Mouse (Mus musculus) testis, adult 2 months (tissue): ENCODE results near the gene Slc2a1. TPM values are rescaled to one million over a fixed set of nuclear protein-coding genes. Genes with fewer than 3 reads are reported as not detected.

Experiments
- H3K27ac ChIP-seq: fragments of 200-500 bp; 2 replicates; pipeline ENCODE4 v1.5.1; 2012; ENCODE audit warnings: low read depth, low read length; ENCODE audit not compliant: control insufficient read depth, insufficient read depth
- H3K27me3 ChIP-seq: fragments of 200-500 bp; 2 replicates; pipeline ENCODE4 v1.6.1; 2012; ENCODE audit warnings: mild to moderate bottlenecking, low read length, moderate library complexity; ENCODE audit not compliant: control insufficient read depth, insufficient read depth
- H3K36me3 ChIP-seq: fragments of 200-500 bp; 2 replicates; pipeline ENCODE4 v1.6.1; 2012; ENCODE audit warnings: mild to moderate bottlenecking, low read length; ENCODE audit not compliant: control insufficient read depth, insufficient read depth
- H3K4me1 ChIP-seq: fragments of 200-500 bp; 2 replicates; pipeline ENCODE4 v1.6.1; 2012; ENCODE audit warnings: low read length; ENCODE audit not compliant: control insufficient read depth, insufficient read depth
- H3K4me3 ChIP-seq: fragments of 200-500 bp; 2 replicates; pipeline ENCODE4 v1.5.1; 2012; ENCODE audit warnings: low read depth, mild to moderate bottlenecking, low read length, moderate library complexity, mixed read lengths; ENCODE audit not compliant: control insufficient read depth
- CTCF ChIP-seq: fragments of 200-500 bp; IDR thresholded peaks from 2 replicates; pipeline ENCODE4 v1.5.1; 2012; ENCODE audit warnings: low read depth, mild to moderate bottlenecking, inconsistent platforms, low read length, moderate library complexity; ENCODE audit not compliant: control insufficient read depth, insufficient read depth, insufficient replicate concordance
- POLR2A ChIP-seq: fragments of 200-500 bp; IDR thresholded peaks from 2 replicates; pipeline ENCODE4 v1.6.1; 2012; ENCODE audit warnings: low read depth, mild to moderate bottlenecking, inconsistent platforms, low read length, moderate library complexity; ENCODE audit not compliant: control insufficient read depth
- polyA plus RNA-seq: library from polyadenylated mRNA; depleted of rRNA; stranded (reverse); fragments of >200 nt; gene quantifications from 2 replicates; pipeline ENCODE4 v1.2.3, GENCODE M21; 2012

The Slc2a1 gene
- polyA plus RNA-seq, 1 experiment = 7.1 TPM

- Histone ChIP-seq H3K4me1 (peaks cover 2% of the 10 kb centered on the region), H3K36me3 (no peaks in the 10 kb centered on the region), H3K27me3 (no peaks in the 10 kb centered on the region), H3K27ac (no peak overlapping the region), H3K4me3 (no peak overlapping the region)
- TF ChIP-seq CTCF (no peak), POLR2A (no peak)
These were observed 36.1 kb upstream of the Slc2a1 start for GRCm38 (mm10) chr4:119072363-119072940.

GRCm38 (mm10) chr4:119072941-119073451 lies 35.5 kb upstream of the Slc2a1 start:
- Histone ChIP-seq H3K4me3 (no peak overlapping the region), H3K36me3 (no peaks in the 10 kb centered on the region), H3K27ac (no peak overlapping the region), H3K4me1 (peaks cover 2% of the 10 kb centered on the region), H3K27me3 (no peaks in the 10 kb centered on the region)
- no peak for TF ChIP-seq POLR2A
- TF ChIP-seq CTCF = no peak

GRCm38 (mm10) chr4:119073626-119074025 lies 34.9 kb upstream of the Slc2a1 start:
- H3K4me3 ChIP-seq = no peak overlapping the region
- H3K4me1 ChIP-seq = peaks cover 2% of the 10 kb centered on the region
- no peaks in the 10 kb centered on the region for H3K27me3 ChIP-seq
- TF ChIP-seq CTCF (no peak), POLR2A (no peak)
- H3K27ac ChIP-seq = no peak overlapping the region
- H3K36me3 ChIP-seq = no peaks in the 10 kb centered on the region

DNA sequence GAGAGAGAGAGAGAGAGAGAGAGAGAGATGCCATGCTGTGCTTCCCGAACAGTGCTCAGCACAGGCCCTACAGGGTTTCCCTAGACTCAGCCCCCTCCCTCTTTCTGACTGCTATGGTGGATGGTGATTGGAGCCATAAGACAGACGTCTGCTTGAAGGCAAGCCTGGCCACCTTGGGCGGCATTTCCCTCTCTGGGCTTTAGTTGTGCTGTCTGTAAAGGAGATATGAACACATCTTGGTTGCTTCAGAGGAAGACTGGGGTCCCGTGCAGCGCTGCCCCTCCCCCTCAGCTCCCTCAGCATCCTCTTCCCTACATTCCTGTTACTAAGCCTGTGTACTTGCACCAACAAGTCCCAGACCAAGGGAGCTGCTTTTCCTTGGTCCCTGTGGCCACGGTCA lies 33.9 kb upstream of the Slc2a1 start:
- Histone ChIP-seq H3K4me1 (peaks cover 2% of the 10 kb centered on the region), H3K27me3 (no peaks in the 10 kb centered on the region), H3K36me3 (no peaks in the 10 kb centered on the region), H3K27ac (no peak overlapping the region), H3K4me3 (no peak overlapping the region)
- TF ChIP-seq CTCF (no peak), POLR2A (no peak)

GRCm38 (mm10) chr4:119075273-119075672 lies 33.2 kb upstream of the Slc2a1 start:
- Histone ChIP-seq H3K4me3 (no peak overlapping the region), H3K36me3 (no peaks in the 10 kb centered on the region), H3K27ac (no peak overlapping the region), H3K27me3 (no peaks in the 10 kb centered on the region), H3K4me1 (peaks cover 2% of the 10 kb centered on the region)
- TF ChIP-seq CTCF = no peak
- TF ChIP-seq POLR2A = no peak

DNA sequence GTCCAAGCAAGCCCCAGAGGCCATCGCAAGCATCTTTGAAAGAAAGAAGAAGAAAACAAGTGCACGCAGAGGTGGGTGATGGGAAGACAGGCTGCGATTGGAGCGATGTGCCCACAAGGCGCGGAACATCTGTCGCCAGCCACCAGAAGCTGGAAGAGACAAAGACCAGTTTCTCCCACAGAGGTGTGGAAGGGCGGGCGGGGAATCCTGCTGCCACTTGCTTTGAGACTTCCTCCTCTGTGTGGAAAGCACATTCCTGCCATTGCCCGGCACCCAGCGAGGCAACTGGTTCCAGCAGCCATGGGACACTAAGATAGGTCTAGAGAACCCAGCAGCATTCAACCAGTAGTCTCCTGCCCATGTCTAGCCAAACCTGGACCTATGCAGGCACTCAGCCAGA lies 32.2 kb upstream of the Slc2a1 start:
- H3K4me1 ChIP-seq = peaks cover 2% of the 10 kb centered on the region
- H3K36me3 ChIP-seq = no peaks in the 10 kb centered on the region
- no peak overlapping the region for H3K4me3 ChIP-seq
- TF ChIP-seq POLR2A (no peak), CTCF (no peak)
- no peak overlapping the region for H3K27ac ChIP-seq
- H3K27me3 ChIP-seq = no peaks in the 10 kb centered on the region

DNA sequence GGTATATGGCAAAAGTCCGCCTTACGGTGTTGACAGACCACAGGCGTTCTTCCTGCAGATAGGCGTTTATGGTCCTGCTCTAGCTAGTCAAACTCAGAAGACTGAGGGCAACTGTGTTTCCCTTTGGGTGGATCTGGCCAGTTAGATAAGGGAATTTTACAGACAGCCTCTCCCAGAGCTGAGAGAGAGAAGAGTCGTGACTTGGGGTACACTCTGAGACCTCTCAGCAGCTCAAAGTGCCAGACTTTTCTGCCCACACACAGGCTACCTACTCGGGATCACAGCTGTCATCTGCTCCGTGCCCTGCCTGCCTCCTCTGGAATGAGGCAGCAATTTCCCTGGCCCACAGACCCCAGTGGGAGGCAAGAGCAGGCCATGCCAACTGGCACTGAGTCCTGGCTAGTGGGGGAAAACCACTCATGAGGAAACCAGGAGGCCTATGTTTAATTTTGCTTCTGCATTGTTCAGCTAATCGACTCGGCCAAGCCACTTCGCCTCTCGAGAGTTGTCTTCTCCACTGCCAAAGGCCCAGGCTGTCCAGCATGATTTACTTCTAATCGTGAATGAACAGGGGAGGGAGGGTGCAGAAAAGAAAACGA lies 31.3 kb upstream of the Slc2a1 start:
- peaks cover under 1% of the 10 kb centered on the region for H3K4me1 ChIP-seq
- TF ChIP-seq POLR2A = no peak
- no peak overlapping the region for H3K27ac ChIP-seq
- no peak overlapping the region for H3K4me3 ChIP-seq
- no peaks in the 10 kb centered on the region for H3K27me3 ChIP-seq
- no peaks in the 10 kb centered on the region for H3K36me3 ChIP-seq
